Mouse (Mus musculus): ENCODE data around the gene Nkd1. TPM values are rescaled to one million over a fixed set of nuclear protein-coding genes. Genes with fewer than 3 reads are reported as not detected.

Nkd1 gene
- polyA plus RNA-seq, 1 experiment from 2014 or later: 36.4 TPM

DNA sequence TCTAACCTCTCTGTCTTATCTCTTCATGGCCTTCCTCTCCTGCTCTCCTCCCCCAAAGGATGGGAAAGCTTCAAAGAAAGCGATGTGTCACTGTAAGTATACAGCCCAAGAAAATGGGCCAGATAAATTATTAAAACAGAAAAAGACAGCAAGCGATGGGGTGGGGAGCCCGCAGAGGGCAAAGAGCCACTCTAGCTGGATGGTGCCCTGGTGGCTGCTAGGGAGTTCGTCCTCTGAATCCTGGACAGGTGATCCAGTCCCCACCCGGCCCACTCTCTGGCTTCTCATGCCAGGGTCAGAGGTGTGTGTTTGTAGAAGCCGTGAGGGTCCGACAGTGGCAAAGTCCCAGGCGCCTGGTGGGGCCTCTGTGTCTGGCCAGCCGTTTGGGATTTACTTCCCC, 3.1 kb upstream of the Nkd1 start:
- no peak overlapping the region for H3K4me2 ChIP-seq (ENCODE audit: low read depth, low read length)
- H3K4me3 ChIP-seq (replicated peaks; ENCODE audit: low read length): no peak overlapping the region
- no peaks in the 10 kb centered on the region for H3K36me3 ChIP-seq (ENCODE audit: control insufficient read depth, insufficient read depth, low read length)
- H3K9ac ChIP-seq (ENCODE audit: low read length): no peak overlapping the region
- WGBS: 51% methylated on average over 9 of the region's 9 CpGs
- peaks cover 4% of the 10 kb centered on the region; the same call in 1 of the 2 replicates for H3K4me1 ChIP-seq (ENCODE audit: control insufficient read depth, insufficient read depth, low read length)
- no peak overlapping the region for H3K27ac ChIP-seq (ENCODE audit: low read length)
- H3K27me3 ChIP-seq (ENCODE audit: control insufficient read depth, insufficient read depth, low read length): peaks cover 24% of the 10 kb centered on the region
- no peaks in the 10 kb centered on the region for H3K9me3 ChIP-seq (replicated peaks; ENCODE audit: control insufficient read depth, low read length)
- ATAC-seq (ENCODE audit: insufficient read depth, low FRiP score): no peak

DNA sequence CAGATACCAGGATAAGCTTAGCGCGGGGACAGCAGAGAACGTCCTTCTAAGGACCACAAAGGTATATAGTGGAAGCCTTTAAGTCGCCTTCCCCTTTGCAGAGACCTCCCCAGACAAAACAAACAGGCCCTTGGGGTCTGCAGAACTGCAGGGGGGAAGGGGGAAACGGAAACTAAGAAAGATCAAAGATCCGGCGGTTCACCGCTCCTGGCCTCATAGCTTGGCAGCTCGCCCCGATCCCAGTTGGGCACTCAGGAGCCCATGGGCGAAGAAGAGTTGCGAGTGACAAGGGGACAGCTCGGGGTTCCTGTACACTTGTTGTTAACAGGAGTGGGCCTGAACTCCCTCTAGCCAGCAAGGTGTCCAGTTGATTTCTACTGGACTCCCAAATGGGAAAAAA, 773 bp upstream of the Nkd1 start:
- Histone ChIP-seq H3K4me3 (replicated peaks; ENCODE audit: low read length) (peak overlapping the region; percentile 70), H3K9ac (ENCODE audit: low read length) (0 out of 2 replicates have a peak overlapping the region, but pooled peaks have one; percentile 1), H3K4me2 (ENCODE audit: low read depth, low read length) (peak overlapping the region; percentile 89), H3K36me3 (ENCODE audit: control insufficient read depth, insufficient read depth, low read length) (no peaks in the 10 kb centered on the region), H3K27me3 (ENCODE audit: control insufficient read depth, insufficient read depth, low read length) (peaks cover 24% of the 10 kb centered on the region), H3K9me3 (replicated peaks; ENCODE audit: control insufficient read depth, low read length) (no peaks in the 10 kb centered on the region), H3K4me1 (ENCODE audit: control insufficient read depth, insufficient read depth, low read length) (peaks cover 9% of the 10 kb centered on the region), H3K27ac (ENCODE audit: low read length) (no peak overlapping the region)
- ATAC-seq (ENCODE audit: insufficient read depth, low FRiP score): no peak
- 18% methylated on average over 13 of the region's 13 CpGs for WGBS

DNA sequence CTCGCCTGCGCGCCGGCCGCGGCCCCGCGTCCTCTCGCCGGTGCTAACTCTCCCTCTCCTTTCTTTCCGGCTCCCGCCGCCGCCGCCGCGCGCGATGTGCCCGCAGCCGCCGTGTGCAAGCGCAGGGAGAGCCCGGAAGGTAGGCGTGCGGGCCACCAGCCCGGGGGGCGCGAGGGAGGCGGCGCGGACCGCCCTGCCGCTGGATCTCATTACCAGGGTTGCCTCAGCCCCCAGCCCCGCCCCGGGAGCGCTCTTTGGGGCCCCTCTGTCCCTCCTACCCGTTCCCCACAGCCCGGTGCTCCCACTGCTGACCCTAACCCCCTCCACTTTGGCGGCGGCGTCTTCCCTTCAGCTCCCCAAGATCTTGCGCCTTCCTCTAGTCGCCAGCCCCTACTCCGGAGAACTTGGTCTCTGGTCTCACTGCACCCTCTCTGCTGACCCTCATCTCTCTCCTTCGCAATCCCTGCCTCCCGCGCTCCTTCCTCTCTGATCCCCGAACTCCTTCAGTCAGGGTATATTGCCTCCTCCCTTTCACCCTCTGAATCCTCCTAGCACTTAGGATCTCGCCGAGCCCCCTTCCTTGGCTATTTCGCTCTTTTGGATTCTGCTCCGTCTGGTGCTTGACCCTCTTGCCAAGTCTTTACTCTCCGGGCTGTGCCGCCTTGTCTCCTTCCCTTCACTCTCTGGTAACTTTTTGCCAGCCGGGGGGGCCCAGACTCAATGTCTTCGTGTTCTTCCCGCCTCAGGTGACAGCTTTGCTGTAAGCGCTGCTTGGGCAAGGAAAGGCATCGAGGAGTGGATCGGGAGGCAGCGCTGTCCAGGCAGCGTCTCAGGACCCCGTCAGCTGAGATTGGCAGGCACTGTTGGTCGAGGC, 624 bp downstream of the Nkd1 start:
- no peaks in the 10 kb centered on the region for H3K9me3 ChIP-seq (replicated peaks; ENCODE audit: control insufficient read depth, low read length)
- no peaks in the 10 kb centered on the region for H3K36me3 ChIP-seq (ENCODE audit: control insufficient read depth, insufficient read depth, low read length)
- ATAC-seq (ENCODE audit: insufficient read depth, low FRiP score): peak; percentile 35; the same call in 1 of the 2 replicates
- H3K27me3 ChIP-seq (ENCODE audit: control insufficient read depth, insufficient read depth, low read length): peaks cover 24% of the 10 kb centered on the region
- peak overlapping the region; percentile 70 for H3K4me3 ChIP-seq (replicated peaks; ENCODE audit: low read length)
- under 1% methylated on average over 49 of the region's 65 CpGs for WGBS
- H3K27ac ChIP-seq (ENCODE audit: low read length): peak overlapping the region; percentile 62; the same call in 1 of the 2 replicates
- H3K4me1 ChIP-seq (ENCODE audit: control insufficient read depth, insufficient read depth, low read length): peaks cover 13% of the 10 kb centered on the region
- H3K4me2 ChIP-seq (ENCODE audit: low read depth, low read length): peak overlapping the region; percentile 89
- H3K9ac ChIP-seq (ENCODE audit: low read length): peak overlapping the region; percentile 86

DNA sequence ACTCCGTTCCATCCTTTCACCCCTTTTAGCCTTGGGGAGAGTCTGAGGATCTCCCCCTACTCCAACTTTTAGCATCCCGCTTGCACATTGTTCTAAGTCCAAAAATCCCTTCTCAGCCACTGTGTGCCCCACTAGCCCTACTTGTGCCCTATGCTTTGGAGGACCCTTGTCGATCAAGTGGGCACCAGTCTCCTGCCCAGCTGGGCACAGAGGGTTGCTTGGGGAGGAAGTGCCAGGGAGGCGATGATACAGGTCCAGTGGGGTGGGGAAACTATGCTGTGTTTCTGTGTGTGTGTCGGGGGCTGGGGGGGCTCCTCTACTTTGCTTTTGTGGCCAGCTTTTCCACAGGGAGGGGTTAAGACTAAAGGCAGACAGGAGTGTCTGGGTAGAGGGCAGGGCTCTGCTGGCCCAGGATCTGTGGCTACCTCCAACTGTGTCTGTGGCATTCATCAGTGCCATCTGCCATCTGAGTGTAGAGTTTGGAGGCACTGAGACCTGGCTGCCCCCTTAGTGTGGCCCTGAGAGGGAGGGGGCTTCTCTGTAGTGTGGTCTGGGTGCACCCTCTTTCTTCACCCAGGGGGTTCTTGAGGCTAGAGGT, 1.4 kb downstream of the Nkd1 start:
- peaks cover 13% of the 10 kb centered on the region for H3K4me1 ChIP-seq (ENCODE audit: control insufficient read depth, insufficient read depth, low read length)

DNA sequence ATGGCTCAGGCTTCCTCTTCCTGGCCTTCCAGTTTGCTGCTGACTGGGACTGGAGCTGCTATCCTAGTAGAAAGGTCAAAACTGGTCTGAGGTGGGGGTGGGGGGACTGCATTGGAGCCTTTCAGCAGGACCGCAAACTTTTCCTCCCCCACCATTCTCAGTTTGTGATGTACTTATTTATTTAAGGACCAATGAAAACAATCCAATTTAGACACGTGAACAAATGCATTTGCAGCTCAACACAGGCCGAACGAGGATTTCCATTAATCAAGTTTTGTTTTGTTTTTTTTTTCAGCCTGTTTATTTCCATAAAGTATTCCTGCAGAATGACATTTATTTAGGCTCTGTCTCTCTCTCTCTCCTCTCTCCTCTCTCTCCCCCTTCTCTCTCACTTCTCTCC, 2.5 kb downstream of the Nkd1 start:
- Histone ChIP-seq H3K36me3 (ENCODE audit: control insufficient read depth, insufficient read depth, low read length) (no peaks in the 10 kb centered on the region), H3K4me1 (ENCODE audit: control insufficient read depth, insufficient read depth, low read length) (peaks cover 13% of the 10 kb centered on the region), H3K27me3 (ENCODE audit: control insufficient read depth, insufficient read depth, low read length) (peaks cover 20% of the 10 kb centered on the region), H3K4me2 (ENCODE audit: low read depth, low read length) (peak overlapping the region; percentile 89), H3K4me3 (replicated peaks; ENCODE audit: low read length) (peak overlapping the region; percentile 70), H3K27ac (ENCODE audit: low read length) (no peak overlapping the region), H3K9me3 (replicated peaks; ENCODE audit: control insufficient read depth, low read length) (no peaks in the 10 kb centered on the region), H3K9ac (ENCODE audit: low read length) (peak overlapping the region; percentile 43)
- 34% methylated on average over 4 of the region's 4 CpGs for WGBS
- ATAC-seq (ENCODE audit: insufficient read depth, low FRiP score): no peak

More for the DNA sequence above, 1.4 kb downstream of the Nkd1 start:
- H3K4me2 ChIP-seq (ENCODE audit: low read depth, low read length): peak overlapping the region; percentile 89
- 27% methylated on average over 5 of the region's 5 CpGs for WGBS
- H3K9me3 ChIP-seq (replicated peaks; ENCODE audit: control insufficient read depth, low read length): no peaks in the 10 kb centered on the region
- peaks cover 21% of the 10 kb centered on the region for H3K27me3 ChIP-seq (ENCODE audit: control insufficient read depth, insufficient read depth, low read length)
- H3K9ac ChIP-seq (ENCODE audit: low read length): peak overlapping the region; percentile 86
- no peak overlapping the region for H3K27ac ChIP-seq (ENCODE audit: low read length)
- ATAC-seq (ENCODE audit: insufficient read depth, low FRiP score): no peak
- H3K36me3 ChIP-seq (ENCODE audit: control insufficient read depth, insufficient read depth, low read length): no peaks in the 10 kb centered on the region
- H3K4me3 ChIP-seq (replicated peaks; ENCODE audit: low read length): peak overlapping the region; percentile 70

DNA sequence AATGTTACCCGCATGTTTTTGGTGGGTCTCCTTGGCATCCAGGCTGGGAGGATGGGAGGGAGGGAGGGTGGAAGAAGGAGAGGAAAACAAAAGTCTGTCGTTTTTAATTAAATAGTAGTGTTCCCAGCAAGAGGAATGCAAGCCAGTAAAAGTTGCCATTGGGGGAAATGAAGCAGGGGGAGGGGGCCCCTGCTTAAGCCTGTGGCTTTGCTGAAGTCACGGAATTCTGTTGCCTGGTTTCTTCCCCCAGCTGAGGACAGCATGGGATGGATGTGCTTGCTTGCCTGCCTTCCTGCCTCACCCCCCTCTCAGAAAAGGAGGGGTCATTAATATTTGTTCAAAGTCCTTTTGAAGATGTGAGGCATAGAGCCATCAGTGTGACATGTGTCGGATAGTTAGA, 3.0 kb downstream of the Nkd1 start:
- Histone ChIP-seq H3K27me3 (ENCODE audit: control insufficient read depth, insufficient read depth, low read length) (peaks cover 19% of the 10 kb centered on the region), H3K4me1 (ENCODE audit: control insufficient read depth, insufficient read depth, low read length) (peaks cover 13% of the 10 kb centered on the region), H3K4me2 (ENCODE audit: low read depth, low read length) (peak overlapping the region; percentile 89), H3K27ac (ENCODE audit: low read length) (no peak overlapping the region), H3K4me3 (replicated peaks; ENCODE audit: low read length) (peak overlapping the region; percentile 70; the same call in 1 of the 2 replicates), H3K36me3 (ENCODE audit: control insufficient read depth, insufficient read depth, low read length) (no peaks in the 10 kb centered on the region), H3K9ac (ENCODE audit: low read length) (peak overlapping the region; percentile 14; the same call in 1 of the 2 replicates), H3K9me3 (replicated peaks; ENCODE audit: control insufficient read depth, low read length) (no peaks in the 10 kb centered on the region)
- ATAC-seq (ENCODE audit: insufficient read depth, low FRiP score): no peak
- 32% methylated on average over 4 of the region's 4 CpGs for WGBS

DNA sequence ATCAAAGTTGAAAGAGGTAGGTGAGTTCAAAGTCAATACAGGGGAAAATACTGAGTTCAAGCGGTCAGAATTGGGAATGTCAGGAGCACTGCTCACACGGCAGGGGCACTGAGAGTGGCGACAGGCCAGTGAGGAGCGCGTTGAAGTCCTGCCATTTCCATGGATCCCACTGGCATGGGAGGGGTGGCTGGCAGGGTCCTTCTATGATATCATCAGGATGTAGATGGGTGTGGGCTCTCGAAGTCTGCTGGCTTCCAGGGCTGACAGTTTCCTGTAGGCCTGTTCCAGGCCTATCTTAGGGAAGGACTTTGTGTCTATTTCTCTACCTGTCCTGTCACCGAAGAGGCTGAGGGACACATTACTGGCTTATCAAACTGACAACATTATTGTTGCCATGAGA, 3.7 kb downstream of the Nkd1 start:
- 68% methylated on average over 7 of the region's 7 CpGs for WGBS
- H3K36me3 ChIP-seq (ENCODE audit: control insufficient read depth, insufficient read depth, low read length): no peaks in the 10 kb centered on the region
- no peak overlapping the region for H3K27ac ChIP-seq (ENCODE audit: low read length)
- no peak for ATAC-seq (ENCODE audit: insufficient read depth, low FRiP score)
- peaks cover 13% of the 10 kb centered on the region for H3K4me1 ChIP-seq (ENCODE audit: control insufficient read depth, insufficient read depth, low read length)
- H3K4me2 ChIP-seq (ENCODE audit: low read depth, low read length): no peak overlapping the region
- no peak overlapping the region for H3K4me3 ChIP-seq (replicated peaks; ENCODE audit: low read length)
- no peak overlapping the region for H3K9ac ChIP-seq (ENCODE audit: low read length)
- H3K9me3 ChIP-seq (replicated peaks; ENCODE audit: control insufficient read depth, low read length): no peaks in the 10 kb centered on the region
- H3K27me3 ChIP-seq (ENCODE audit: control insufficient read depth, insufficient read depth, low read length): peaks cover 12% of the 10 kb centered on the region

DNA sequence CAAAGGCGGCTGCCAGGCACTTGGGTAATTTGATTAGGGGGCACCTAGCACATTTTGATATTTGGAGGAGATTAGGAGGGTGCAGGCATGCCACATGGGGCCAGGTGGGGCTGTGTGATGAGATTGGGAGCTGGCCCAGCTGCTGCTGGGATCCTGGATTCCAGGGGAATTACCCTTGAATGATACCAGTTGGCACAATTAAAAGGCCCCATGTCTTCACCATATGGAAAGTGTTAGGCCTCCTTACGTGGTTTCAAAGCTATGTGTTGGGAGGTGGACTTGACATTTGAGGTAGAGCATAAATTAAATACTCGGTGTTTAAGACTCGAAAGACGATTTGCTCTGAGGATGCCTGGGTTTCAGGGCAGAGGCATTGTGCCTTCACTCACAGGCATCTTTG, 5.1 kb downstream of the Nkd1 start:
- H3K9me3 ChIP-seq (replicated peaks; ENCODE audit: control insufficient read depth, low read length): no peaks in the 10 kb centered on the region
- H3K4me2 ChIP-seq (ENCODE audit: low read depth, low read length): no peak overlapping the region
- H3K36me3 ChIP-seq (ENCODE audit: control insufficient read depth, insufficient read depth, low read length): no peaks in the 10 kb centered on the region
- no peak overlapping the region for H3K27ac ChIP-seq (ENCODE audit: low read length)
- no peak overlapping the region for H3K9ac ChIP-seq (ENCODE audit: low read length)
- no peak for ATAC-seq (ENCODE audit: insufficient read depth, low FRiP score)
- H3K27me3 ChIP-seq (ENCODE audit: control insufficient read depth, insufficient read depth, low read length): peaks cover 8% of the 10 kb centered on the region; the same call in 1 of the 2 replicates
- H3K4me1 ChIP-seq (ENCODE audit: control insufficient read depth, insufficient read depth, low read length): peaks cover 13% of the 10 kb centered on the region
- H3K4me3 ChIP-seq (replicated peaks; ENCODE audit: low read length): no peak overlapping the region
- WGBS: 73% methylated on average over 5 of the region's 5 CpGs

DNA sequence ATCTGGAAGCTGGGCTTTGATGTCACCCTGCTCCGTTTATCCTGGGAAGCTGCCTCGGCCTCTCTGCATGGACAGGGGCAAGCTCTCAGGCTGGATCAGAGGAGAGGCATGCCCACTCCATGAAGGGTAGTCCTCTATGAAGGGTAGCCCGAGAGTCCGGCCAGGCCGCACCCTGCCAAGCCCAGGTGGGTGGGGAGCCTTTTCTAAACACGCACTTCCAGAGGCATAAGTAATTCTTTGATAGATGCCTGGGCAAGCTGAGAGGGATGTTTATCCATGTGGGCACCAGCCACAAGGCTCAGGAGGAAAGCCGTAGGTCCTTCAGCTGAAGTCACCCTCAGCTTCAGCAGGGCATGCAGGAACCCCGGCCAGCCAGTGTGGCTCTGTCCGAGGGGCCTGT, 7.0 kb downstream of the Nkd1 start:
- no peaks in the 10 kb centered on the region for H3K9me3 ChIP-seq (replicated peaks; ENCODE audit: control insufficient read depth, low read length)
- ATAC-seq (ENCODE audit: insufficient read depth, low FRiP score): no peak
- H3K4me1 ChIP-seq (ENCODE audit: control insufficient read depth, insufficient read depth, low read length): peaks cover 9% of the 10 kb centered on the region
- 67% methylated on average over 9 of the region's 9 CpGs for WGBS
- no peaks in the 10 kb centered on the region for H3K27me3 ChIP-seq (ENCODE audit: control insufficient read depth, insufficient read depth, low read length)
- no peak overlapping the region for H3K9ac ChIP-seq (ENCODE audit: low read length)
- H3K4me3 ChIP-seq (replicated peaks; ENCODE audit: low read length): no peak overlapping the region
- H3K36me3 ChIP-seq (ENCODE audit: control insufficient read depth, insufficient read depth, low read length): no peaks in the 10 kb centered on the region
- no peak overlapping the region for H3K27ac ChIP-seq (ENCODE audit: low read length)
- no peak overlapping the region for H3K4me2 ChIP-seq (ENCODE audit: low read depth, low read length)

Data from stomach, embryonic 16.5 days (tissue).